Mouse (Mus musculus): ENCODE results near the gene Jarid2. TPM values are rescaled to one million over a fixed set of nuclear protein-coding genes. Genes with fewer than 3 reads are reported as not detected.

Gene Jarid2
- polyA plus RNA-seq, 1 experiment from 2014 or later = 34.5 TPM

DNA sequence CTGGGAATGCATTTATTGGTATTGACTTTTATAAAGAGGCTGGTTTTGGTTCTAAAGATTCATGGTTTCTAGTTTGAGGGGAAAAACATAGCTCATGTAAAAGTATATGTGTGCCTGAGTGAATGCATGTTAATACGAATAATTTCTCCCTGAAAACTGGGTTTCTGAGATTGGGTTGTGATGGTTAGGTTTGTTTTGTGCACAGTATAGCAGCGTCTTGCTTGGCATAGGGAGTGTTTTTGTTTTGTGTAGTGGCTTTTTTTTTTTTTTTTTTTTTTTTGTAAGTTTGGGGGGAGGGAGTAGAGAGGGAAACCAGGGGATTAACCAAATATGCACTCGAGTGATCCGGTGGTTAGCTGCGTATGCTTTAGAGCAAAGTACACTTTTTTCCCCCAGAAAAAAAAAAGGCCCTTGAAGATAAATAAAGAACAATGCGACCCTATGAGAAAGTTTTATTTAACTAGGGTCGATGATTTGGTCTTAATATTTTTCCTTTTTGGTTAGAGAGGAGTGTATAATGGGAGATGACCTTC, 3.2 kb downstream of the Jarid2 start:
- DNase-seq (ENCODE audit: low spot score) = no peak
- H3K4me2 ChIP-seq (ENCODE audit: low read depth, severe bottlenecking) = peak overlapping the region; percentile 68
- H3K27ac ChIP-seq (replicated peaks; ENCODE audit: low read depth, low read length) = no peak overlapping the region; the same call in 1 of the 2 replicates
- H3K36me3 ChIP-seq (ENCODE audit: control insufficient read depth, insufficient read depth, low read length) = no peaks in the 10 kb centered on the region
- WGBS = 0% methylated on average over 7 of the region's 7 CpGs
- H3K9me3 ChIP-seq (ENCODE audit: control insufficient read depth, low read length) = no peaks in the 10 kb centered on the region
- H3K4me1 ChIP-seq (ENCODE audit: control insufficient read depth, insufficient read depth, low read length) = peaks cover 12% of the 10 kb centered on the region; the same call in 1 of the 2 replicates
- H3K4me3 ChIP-seq (ENCODE audit: low read depth, low read length) = peak overlapping the region; percentile 80
- H3K27me3 ChIP-seq (ENCODE audit: control insufficient read depth, insufficient read depth, low read length) = no peaks in the 10 kb centered on the region
- peak overlapping the region; percentile 80 for H3K9ac ChIP-seq (ENCODE audit: low read length)
- no peak for ATAC-seq (ENCODE audit: insufficient number of reproducible peaks, low FRiP score, low TSS enrichment, low read depth)

DNA sequence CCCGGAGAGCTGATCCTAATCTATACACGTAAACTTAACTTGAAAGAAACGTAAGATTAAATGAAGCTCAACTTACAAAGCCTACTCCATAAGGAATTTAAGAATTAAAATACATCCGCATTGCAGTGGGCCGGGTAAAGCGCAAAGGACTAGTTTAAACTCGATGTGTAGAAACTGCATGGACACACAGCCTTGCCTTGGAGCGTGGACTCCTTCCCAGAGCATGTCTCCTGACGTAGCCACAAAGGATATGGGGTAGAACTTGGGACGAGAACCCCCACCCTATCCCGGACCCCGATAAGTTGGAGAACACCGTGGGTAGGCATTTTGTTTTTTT, 3.7 kb downstream of the Jarid2 start:
- ATAC-seq (ENCODE audit: insufficient number of reproducible peaks, low FRiP score, low TSS enrichment, low read depth) (no peak), DNase-seq (ENCODE audit: low spot score) (no peak)
- WGBS = under 1% methylated on average over 13 of the region's 13 CpGs
- H3K36me3 ChIP-seq (ENCODE audit: control insufficient read depth, insufficient read depth, low read length) = no peaks in the 10 kb centered on the region
- H3K9ac ChIP-seq (ENCODE audit: low read length) = peak overlapping the region; percentile 80
- H3K27me3 ChIP-seq (ENCODE audit: control insufficient read depth, insufficient read depth, low read length) = no peaks in the 10 kb centered on the region
- H3K4me3 ChIP-seq (ENCODE audit: low read depth, low read length) = peak overlapping the region; percentile 80
- peaks cover 12% of the 10 kb centered on the region; the same call in 1 of the 2 replicates for H3K4me1 ChIP-seq (ENCODE audit: control insufficient read depth, insufficient read depth, low read length)
- peak overlapping the region; percentile 68 for H3K4me2 ChIP-seq (ENCODE audit: low read depth, severe bottlenecking)
- no peaks in the 10 kb centered on the region for H3K9me3 ChIP-seq (ENCODE audit: control insufficient read depth, low read length)
- H3K27ac ChIP-seq (replicated peaks; ENCODE audit: low read depth, low read length) = peak overlapping the region; percentile 56; the same call in 1 of the 2 replicates

DNA sequence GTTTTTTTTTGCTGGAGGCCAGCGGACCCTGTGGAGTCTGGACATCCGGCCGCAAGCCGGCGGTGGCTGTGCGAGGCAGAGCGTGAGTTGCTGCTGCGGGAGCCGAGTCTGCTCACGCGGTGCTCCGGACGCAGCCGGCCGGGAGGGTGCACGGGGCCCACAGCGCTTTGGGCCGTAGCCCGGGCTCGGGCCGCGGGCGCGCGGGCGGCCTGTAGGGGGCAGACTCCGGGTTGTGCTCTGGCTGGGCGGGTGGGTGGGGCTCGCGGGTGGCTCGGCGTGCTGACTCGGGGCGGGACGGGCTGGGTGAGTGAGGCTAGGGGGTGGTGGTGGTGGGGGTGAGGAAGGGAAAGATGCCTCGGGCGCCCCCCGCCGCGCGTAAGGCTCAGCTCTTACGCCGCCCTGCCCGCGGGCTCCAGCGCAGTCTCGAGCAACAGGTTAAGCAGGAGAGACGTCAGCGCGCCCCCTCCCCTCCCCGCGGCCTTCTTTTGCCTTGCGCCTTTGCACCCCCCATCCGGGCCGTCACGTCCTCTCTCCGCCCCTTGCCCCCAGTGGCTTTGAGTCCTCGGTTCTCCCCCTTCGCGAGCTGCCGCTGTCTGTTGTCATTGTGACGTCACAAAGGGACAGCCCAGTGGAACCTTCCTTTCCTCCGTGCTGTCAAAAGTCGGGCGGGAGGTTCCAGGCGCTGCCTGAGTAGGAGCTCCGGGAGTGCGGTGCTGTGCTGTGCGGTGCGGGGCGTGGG, 4.3 kb downstream of the Jarid2 start:
- Histone ChIP-seq H3K9ac (ENCODE audit: low read length) (peak overlapping the region; percentile 80), H3K4me2 (ENCODE audit: low read depth, severe bottlenecking) (peak overlapping the region; percentile 68), H3K27ac (replicated peaks; ENCODE audit: low read depth, low read length) (peak overlapping the region; percentile 56; the same call in 1 of the 2 replicates), H3K27me3 (ENCODE audit: control insufficient read depth, insufficient read depth, low read length) (no peaks in the 10 kb centered on the region), H3K9me3 (ENCODE audit: control insufficient read depth, low read length) (no peaks in the 10 kb centered on the region), H3K4me3 (ENCODE audit: low read depth, low read length) (peak overlapping the region; percentile 80), H3K4me1 (ENCODE audit: control insufficient read depth, insufficient read depth, low read length) (peaks cover 12% of the 10 kb centered on the region; the same call in 1 of the 2 replicates), H3K36me3 (ENCODE audit: control insufficient read depth, insufficient read depth, low read length) (no peaks in the 10 kb centered on the region)
- DNase-seq (ENCODE audit: low spot score) = peak; percentile 87
- under 1% methylated on average over 57 of the region's 71 CpGs for WGBS
- ATAC-seq (ENCODE audit: insufficient number of reproducible peaks, low FRiP score, low TSS enrichment, low read depth) = peak; percentile 26; the same call in 1 of the 2 replicates

DNA sequence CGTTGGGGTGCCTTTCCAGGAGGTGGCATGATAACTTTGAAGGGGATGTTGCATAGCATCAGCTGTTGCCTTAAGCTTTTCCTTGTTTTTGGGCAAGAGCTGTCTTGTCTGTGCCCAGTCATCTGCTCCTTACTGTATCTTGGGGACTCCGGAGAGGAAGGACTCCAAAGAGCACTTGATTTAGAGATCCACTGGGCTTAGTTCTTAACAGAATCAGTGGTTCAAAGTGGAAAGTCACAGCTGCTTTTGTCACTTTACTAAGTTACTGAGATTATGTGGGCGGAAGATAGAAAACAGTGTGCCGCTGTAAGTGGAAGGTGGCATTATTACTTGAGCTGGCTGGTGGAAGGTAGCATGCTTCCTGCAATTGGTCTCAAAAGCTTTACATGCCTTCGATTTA, 5.2 kb downstream of the Jarid2 start:
- Histone ChIP-seq H3K27ac (replicated peaks; ENCODE audit: low read depth, low read length) (no peak overlapping the region), H3K4me3 (ENCODE audit: low read depth, low read length) (peak overlapping the region; percentile 80), H3K9me3 (ENCODE audit: control insufficient read depth, low read length) (no peaks in the 10 kb centered on the region), H3K36me3 (ENCODE audit: control insufficient read depth, insufficient read depth, low read length) (no peaks in the 10 kb centered on the region), H3K4me2 (ENCODE audit: low read depth, severe bottlenecking) (peak overlapping the region; percentile 68), H3K27me3 (ENCODE audit: control insufficient read depth, insufficient read depth, low read length) (no peaks in the 10 kb centered on the region), H3K9ac (ENCODE audit: low read length) (no peak overlapping the region; the same call in 1 of the 2 replicates), H3K4me1 (ENCODE audit: control insufficient read depth, insufficient read depth, low read length) (peaks cover 10% of the 10 kb centered on the region; the same call in 1 of the 2 replicates)
- DNase-seq (ENCODE audit: low spot score) (no peak), ATAC-seq (ENCODE audit: insufficient number of reproducible peaks, low FRiP score, low TSS enrichment, low read depth) (no peak)
- WGBS = 66% methylated on average over 5 of the region's 5 CpGs

DNA sequence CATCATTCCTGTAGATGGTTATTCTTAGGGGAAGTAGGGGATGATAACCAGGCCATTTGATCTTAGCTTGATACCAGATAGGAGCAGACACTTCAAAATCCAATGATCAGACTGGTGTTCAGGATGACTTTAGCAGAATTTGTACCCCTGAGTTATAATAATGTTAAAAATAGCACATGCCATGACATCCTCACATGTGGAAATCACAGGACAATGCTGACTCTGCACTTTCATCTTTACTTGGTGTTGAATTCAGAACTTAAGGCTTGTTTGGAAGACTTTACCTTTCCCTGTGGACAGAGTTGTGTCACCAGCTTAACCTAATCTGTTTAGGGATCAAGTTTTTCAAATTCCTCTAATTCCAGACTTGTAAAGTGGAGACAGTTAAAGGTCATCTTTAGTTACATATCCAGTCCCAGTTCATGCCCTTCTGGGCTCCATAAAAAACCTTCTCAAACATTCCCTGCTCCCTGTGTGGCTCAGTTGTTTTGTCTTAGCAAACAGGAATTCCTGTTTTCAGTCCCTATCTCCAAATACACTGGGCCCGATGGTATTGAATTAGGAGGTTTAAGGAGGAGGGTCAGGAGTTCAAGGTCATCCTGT, 5.9 kb downstream of the Jarid2 start:
- Histone ChIP-seq H3K9ac (ENCODE audit: low read length) (no peak overlapping the region), H3K9me3 (ENCODE audit: control insufficient read depth, low read length) (no peaks in the 10 kb centered on the region), H3K36me3 (ENCODE audit: control insufficient read depth, insufficient read depth, low read length) (no peaks in the 10 kb centered on the region), H3K4me1 (ENCODE audit: control insufficient read depth, insufficient read depth, low read length) (peaks cover 8% of the 10 kb centered on the region; the same call in 1 of the 2 replicates), H3K4me3 (ENCODE audit: low read depth, low read length) (no peak overlapping the region), H3K27me3 (ENCODE audit: control insufficient read depth, insufficient read depth, low read length) (no peaks in the 10 kb centered on the region), H3K27ac (replicated peaks; ENCODE audit: low read depth, low read length) (no peak overlapping the region), H3K4me2 (ENCODE audit: low read depth, severe bottlenecking) (no peak overlapping the region)
- WGBS = 51% methylated on average over 1 of the region's 1 CpGs
- DNase-seq (ENCODE audit: low spot score) (no peak), ATAC-seq (ENCODE audit: insufficient number of reproducible peaks, low FRiP score, low TSS enrichment, low read depth) (no peak)

DNA sequence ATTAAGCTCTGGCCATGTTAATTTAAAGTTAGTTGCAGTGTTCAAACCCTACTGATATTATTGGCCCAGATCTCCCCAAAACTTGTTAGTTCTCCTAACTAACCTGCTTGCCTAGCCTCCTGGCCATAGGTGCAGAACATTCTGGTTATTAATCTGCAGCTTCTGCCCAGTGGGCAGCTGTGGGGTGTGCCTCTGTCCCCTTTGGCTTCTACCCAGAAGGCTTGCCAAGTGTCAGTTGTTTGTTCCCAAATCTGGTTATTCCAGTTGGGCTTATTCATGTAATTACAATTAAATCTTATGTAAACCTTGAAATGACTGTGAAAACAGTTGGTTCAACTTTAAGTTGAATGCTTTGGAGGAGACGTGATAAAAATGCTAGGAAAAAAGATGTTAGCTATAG, 8.0 kb downstream of the Jarid2 start:
- Histone ChIP-seq H3K27me3 (ENCODE audit: control insufficient read depth, insufficient read depth, low read length) (no peaks in the 10 kb centered on the region), H3K9ac (ENCODE audit: low read length) (no peak overlapping the region), H3K36me3 (ENCODE audit: control insufficient read depth, insufficient read depth, low read length) (no peaks in the 10 kb centered on the region), H3K27ac (replicated peaks; ENCODE audit: low read depth, low read length) (no peak overlapping the region), H3K4me3 (ENCODE audit: low read depth, low read length) (no peak overlapping the region), H3K4me2 (ENCODE audit: low read depth, severe bottlenecking) (no peak overlapping the region), H3K9me3 (ENCODE audit: control insufficient read depth, low read length) (no peaks in the 10 kb centered on the region), H3K4me1 (ENCODE audit: control insufficient read depth, insufficient read depth, low read length) (peaks cover 8% of the 10 kb centered on the region; the same call in 1 of the 2 replicates)
- no peak for ATAC-seq (ENCODE audit: insufficient number of reproducible peaks, low FRiP score, low TSS enrichment, low read depth)
- 87% methylated on average over 1 of the region's 1 CpGs for WGBS
- no peak for DNase-seq (ENCODE audit: low spot score)

DNA sequence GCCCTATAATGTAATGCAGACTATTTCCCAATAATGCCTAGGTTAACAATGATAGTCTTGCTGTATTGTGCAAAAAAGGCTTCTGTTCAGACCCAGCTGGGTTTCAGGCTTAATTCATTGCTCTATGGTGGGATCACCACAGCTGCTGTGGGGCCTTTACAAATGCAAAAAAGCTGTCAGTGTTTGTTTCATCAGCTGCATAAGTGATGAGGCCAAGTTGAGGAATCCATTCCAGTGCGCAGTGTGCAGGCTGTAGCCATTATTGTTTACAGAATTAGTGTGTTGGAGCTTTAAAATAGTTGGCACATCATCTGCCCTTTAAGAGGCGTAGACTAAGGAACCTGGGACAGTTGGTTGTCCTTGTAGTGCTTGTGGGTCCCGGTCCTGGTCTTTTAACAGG, 22.5 kb downstream of the Jarid2 start:
- no peak for ATAC-seq (ENCODE audit: insufficient number of reproducible peaks, low FRiP score, low TSS enrichment, low read depth)
- no peaks in the 10 kb centered on the region for H3K27me3 ChIP-seq (ENCODE audit: control insufficient read depth, insufficient read depth, low read length)
- H3K9me3 ChIP-seq (ENCODE audit: control insufficient read depth, low read length) = no peaks in the 10 kb centered on the region
- no peak for DNase-seq (ENCODE audit: low spot score)
- H3K27ac ChIP-seq (replicated peaks; ENCODE audit: low read depth, low read length) = no peak overlapping the region
- no peak overlapping the region for H3K9ac ChIP-seq (ENCODE audit: low read length)
- no peaks in the 10 kb centered on the region; the same call in 1 of the 2 replicates for H3K36me3 ChIP-seq (ENCODE audit: control insufficient read depth, insufficient read depth, low read length)
- H3K4me1 ChIP-seq (ENCODE audit: control insufficient read depth, insufficient read depth, low read length) = peaks cover 16% of the 10 kb centered on the region
- H3K4me3 ChIP-seq (ENCODE audit: low read depth, low read length) = no peak overlapping the region
- no peak overlapping the region for H3K4me2 ChIP-seq (ENCODE audit: low read depth, severe bottlenecking)
- WGBS = 77% methylated on average over 3 of the region's 3 CpGs

DNA sequence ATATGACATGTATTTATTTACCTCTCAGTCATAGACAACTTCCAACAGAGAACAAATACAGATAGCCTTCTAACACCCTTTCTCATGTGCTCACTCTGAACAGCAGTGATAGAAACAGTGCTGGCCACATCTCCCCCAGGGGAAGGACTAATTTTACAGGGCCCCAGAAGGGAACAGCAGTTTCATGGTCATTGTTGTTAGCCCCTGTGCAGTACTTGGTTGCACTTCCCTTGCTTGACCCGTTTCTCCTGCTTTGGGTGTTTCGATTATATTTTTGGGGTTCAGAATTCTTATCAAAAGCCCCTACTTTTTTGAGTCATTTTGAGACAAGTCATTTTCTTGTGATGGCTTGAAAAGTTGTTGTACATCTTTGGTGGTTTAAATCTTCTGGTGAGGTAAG, 23.9 kb downstream of the Jarid2 start:
- no peak for DNase-seq (ENCODE audit: low spot score)
- Histone ChIP-seq H3K27ac (replicated peaks; ENCODE audit: low read depth, low read length) (no peak overlapping the region), H3K4me3 (ENCODE audit: low read depth, low read length) (no peak overlapping the region), H3K36me3 (ENCODE audit: control insufficient read depth, insufficient read depth, low read length) (no peaks in the 10 kb centered on the region; the same call in 1 of the 2 replicates), H3K4me2 (ENCODE audit: low read depth, severe bottlenecking) (no peak overlapping the region), H3K9ac (ENCODE audit: low read length) (no peak overlapping the region), H3K9me3 (ENCODE audit: control insufficient read depth, low read length) (no peaks in the 10 kb centered on the region), H3K27me3 (ENCODE audit: control insufficient read depth, insufficient read depth, low read length) (no peaks in the 10 kb centered on the region), H3K4me1 (ENCODE audit: control insufficient read depth, insufficient read depth, low read length) (peaks cover 16% of the 10 kb centered on the region)
- ATAC-seq (ENCODE audit: insufficient number of reproducible peaks, low FRiP score, low TSS enrichment, low read depth) = no peak
- WGBS = 91% methylated on average over 2 of the region's 2 CpGs

Measured in limb, embryonic 11.5 days (tissue).